Mouse (Mus musculus): ENCODE measurements around the gene Vti1b. TPM values are rescaled to one million over a fixed set of nuclear protein-coding genes. Genes with fewer than 3 reads are reported as not detected.
A peak's percentile ranks its signal among the peaks of the same experiment; 100 is the strongest.
"Not testable (repeated sequence)": the region's sequence is repeated elsewhere in the genome, so short reads cannot be mapped to it uniquely, and the experiment has no call there.

Vti1b gene
- 201 and 207 TPM in 2 replicates for polyA plus RNA-seq (2015; fragmentation: Nextera tagmentation; extraction: Ambion mirVana)

DNA sequence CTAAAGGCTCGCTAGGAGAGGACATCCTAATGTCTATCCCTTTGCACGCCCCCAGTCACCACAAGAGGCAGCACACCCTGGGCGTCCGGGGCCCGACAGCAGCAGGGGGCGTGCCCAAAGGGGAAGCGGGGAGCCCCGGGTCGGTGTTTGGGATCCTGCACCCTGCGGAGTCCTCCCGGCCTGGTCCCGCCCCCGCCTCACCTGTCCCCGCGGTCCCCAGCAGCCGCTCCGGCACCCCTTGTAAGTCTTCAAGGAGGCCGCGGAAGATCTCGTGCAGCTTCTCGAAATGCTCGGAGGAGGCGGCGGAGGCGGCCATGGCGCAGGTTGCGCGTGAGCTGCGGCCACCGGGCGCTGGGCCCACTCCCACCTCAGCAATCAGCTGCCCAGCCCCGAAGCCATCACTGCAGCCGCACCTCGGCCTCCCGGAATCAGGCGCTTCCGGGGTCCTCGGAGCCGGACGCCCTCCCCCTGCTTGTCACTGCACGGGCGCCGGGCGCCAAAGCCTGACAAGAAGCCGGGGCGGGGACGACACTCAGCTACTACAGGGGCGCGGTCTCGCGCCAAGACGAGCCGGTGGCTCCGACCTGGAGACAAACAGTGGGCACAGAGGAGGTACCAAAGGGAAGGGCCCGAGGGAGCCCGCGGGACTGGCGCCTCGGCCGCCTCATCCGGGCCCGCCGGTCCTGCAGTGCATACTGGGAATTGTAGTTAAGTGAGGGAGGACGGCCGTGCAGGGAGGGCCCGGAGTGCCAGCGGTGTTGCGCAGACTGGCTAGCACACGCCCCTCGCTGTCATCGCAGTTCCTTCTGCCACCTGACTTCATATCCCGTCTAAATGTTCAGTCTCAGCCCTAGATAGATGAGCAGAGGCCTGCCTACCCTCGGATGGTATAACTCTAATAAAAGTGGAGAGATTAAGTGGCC lies at the start of gene Vti1b:
Gene Vti1b, minus strand, starts transcription at position 649 of the 923 bp plus-strand sequence.
- Histone ChIP-seq H3K9ac (peak within 1 kb of the TSS; percentile 90), H3K36me3 (peaks cover 28% of the 10 kb centered on the region), H3K27me3 (no peaks in the 10 kb centered on the region), H3K4me1 (replicated peaks) (peaks cover 17% of the 10 kb centered on the region), H3K4me3 (peak within 1 kb of the TSS; percentile 96), H3K9me3 (no peaks in the 10 kb centered on the region), H3K4me2 (peak within 1 kb of the TSS; percentile 74), H3K27ac (replicated peaks) (peak within 1 kb of the TSS; percentile 96)
- peak; percentile 99 for ATAC-seq (ENCODE audit: low read depth)
- WGBS, result under 1% methylated on average over 73 of the region's 73 CpGs

DNA sequence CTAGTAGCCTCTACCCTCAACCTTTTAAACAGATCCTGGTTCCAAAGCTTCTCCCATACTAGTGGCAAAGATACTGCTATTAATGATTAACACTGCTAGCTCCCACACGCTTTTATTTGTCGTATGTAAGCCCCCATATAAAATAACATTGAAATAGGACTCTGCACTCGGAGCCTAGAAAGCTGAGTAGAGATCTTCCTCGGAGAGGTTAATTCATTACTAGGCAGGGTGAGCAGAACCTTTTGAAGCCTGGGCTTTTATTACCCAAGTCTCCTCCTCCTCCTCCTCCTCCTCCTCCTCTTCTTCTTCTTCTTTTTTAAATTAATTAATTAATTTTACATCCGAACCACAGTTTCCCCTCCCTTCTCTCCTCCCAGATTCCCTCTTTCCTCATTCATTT lies 45.0 kb upstream of the Vti1b start:
- H3K27me3 ChIP-seq, result no peaks in the 10 kb centered on the region
- no peak overlapping the region for H3K4me2 ChIP-seq
- H3K36me3 ChIP-seq, result no peaks in the 10 kb centered on the region
- 41% methylated on average over 5 of the region's 5 CpGs for WGBS
- H3K4me1 ChIP-seq (replicated peaks), result no peaks in the 10 kb centered on the region
- no peak overlapping the region for H3K4me3 ChIP-seq
- no peak overlapping the region for H3K27ac ChIP-seq (replicated peaks)
- H3K9me3 ChIP-seq, result no peaks in the 10 kb centered on the region
- no peak for ATAC-seq (ENCODE audit: low read depth)
- H3K9ac ChIP-seq, result no peak overlapping the region

DNA sequence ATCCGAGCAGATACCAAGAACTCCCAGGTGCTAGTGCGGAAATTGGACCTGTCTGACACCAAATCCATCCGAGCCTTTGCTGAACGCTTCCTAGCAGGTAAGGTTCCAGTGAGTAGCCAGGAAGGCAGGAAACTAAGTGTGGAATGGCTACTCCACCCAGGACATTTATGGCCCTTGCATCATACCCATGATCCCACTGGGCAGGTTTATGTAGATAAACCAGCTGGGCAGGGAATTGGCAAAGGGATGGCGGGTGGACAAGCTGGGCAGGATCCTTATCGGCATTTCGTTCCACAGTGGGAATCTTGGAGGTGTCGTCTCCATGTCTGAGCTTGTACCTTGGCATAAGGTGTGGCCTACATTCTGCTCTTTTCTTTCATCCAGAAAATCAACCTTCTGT lies 39.0 kb upstream of the Vti1b start:
- Histone ChIP-seq H3K4me1 (replicated peaks) (peaks cover 8% of the 10 kb centered on the region), H3K9ac (no peak overlapping the region), H3K36me3 (no peaks in the 10 kb centered on the region), H3K27me3 (no peaks in the 10 kb centered on the region), H3K4me3 (no peak overlapping the region), H3K4me2 (no peak overlapping the region), H3K27ac (replicated peaks) (no peak overlapping the region), H3K9me3 (no peaks in the 10 kb centered on the region)
- no peak for ATAC-seq (ENCODE audit: low read depth)
- WGBS, result 89% methylated on average over 8 of the region's 8 CpGs

- Histone ChIP-seq H3K9me3 (no peaks in the 10 kb centered on the region), H3K4me1 (replicated peaks) (peaks cover 8% of the 10 kb centered on the region), H3K27me3 (no peaks in the 10 kb centered on the region), H3K4me2 (peak within 1 kb of the TSS; percentile 66), H3K36me3 (no peaks in the 10 kb centered on the region), H3K9ac (peak within 1 kb of the TSS; percentile 58), H3K4me3 (peak within 1 kb of the TSS; percentile 38), H3K27ac (replicated peaks) (no peak within 1 kb of the TSS)
- peak; percentile 53; the same call in 1 of the 2 replicates for ATAC-seq (ENCODE audit: low read depth)
- 4% methylated on average over 13 of the region's 13 CpGs for WGBS
These were observed 36.4 kb upstream of the Vti1b start, which contains the start of gene Rdh12 for GRCm38 (mm10) chr12:79208703-79209464. TSS of gene Rdh12 (plus strand) at chr12:79208914.

DNA sequence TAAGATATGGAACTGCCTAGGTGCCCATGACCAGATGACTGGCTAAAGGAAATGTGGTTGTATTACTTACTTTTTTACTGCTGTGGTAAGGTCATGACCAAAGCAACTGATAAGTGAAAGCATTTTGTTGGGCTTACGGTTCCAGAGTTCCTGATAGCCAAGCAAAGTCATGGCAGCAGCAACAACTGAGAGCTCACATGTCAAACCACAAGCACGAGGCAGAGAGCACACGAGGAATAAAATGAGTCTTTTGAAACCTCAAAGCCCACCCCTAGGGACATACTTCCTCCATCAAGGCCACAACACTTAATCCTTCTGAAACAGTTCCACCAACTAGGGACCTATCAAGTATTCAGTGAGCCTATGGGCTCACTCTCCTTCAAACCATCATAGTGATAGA lies 29.4 kb upstream of the Vti1b start:
- Histone ChIP-seq H3K27ac (replicated peaks) (no peak overlapping the region), H3K36me3 (no peaks in the 10 kb centered on the region), H3K9ac (no peak overlapping the region), H3K4me2 (no peak overlapping the region), H3K4me1 (replicated peaks) (no peaks in the 10 kb centered on the region), H3K9me3 (no peaks in the 10 kb centered on the region), H3K4me3 (no peak overlapping the region), H3K27me3 (no peaks in the 10 kb centered on the region)
- no peak for ATAC-seq (ENCODE audit: low read depth)
- WGBS, result 74% methylated on average over 3 of the region's 3 CpGs

- Histone ChIP-seq H3K9ac (no peak overlapping the region), H3K4me2 (no peak overlapping the region), H3K4me1 (replicated peaks) (peaks cover under 1% of the 10 kb centered on the region; the same call in 1 of the 2 replicates), H3K4me3 (no peak overlapping the region), H3K27me3 (no peaks in the 10 kb centered on the region), H3K9me3 (no peaks in the 10 kb centered on the region), H3K36me3 (no peaks in the 10 kb centered on the region), H3K27ac (replicated peaks) (no peak overlapping the region)
- WGBS, result 90% methylated on average over 5 of the region's 5 CpGs
- ATAC-seq (ENCODE audit: low read depth), result no peak
These were observed 24.6 kb upstream of the Vti1b start for GRCm38 (mm10) chr12:79197105-79197504.

- no peak for ATAC-seq (ENCODE audit: low read depth)
- Histone ChIP-seq H3K4me3 (no peak overlapping the region), H3K36me3 (0 out of 2 replicates have a peak, but pooled peaks cover under 1% of the 10 kb centered on the region), H3K9me3 (no peaks in the 10 kb centered on the region), H3K4me2 (no peak overlapping the region), H3K27ac (replicated peaks) (no peak overlapping the region), H3K9ac (no peak overlapping the region), H3K27me3 (no peaks in the 10 kb centered on the region), H3K4me1 (replicated peaks) (peaks cover 23% of the 10 kb centered on the region)
- whole genome bisulfite sequencing, result 5% methylated on average over 3 of the region's 3 CpGs
These were observed 21.0 kb upstream of the Vti1b start for GRCm38 (mm10) chr12:79193441-79193840.

DNA sequence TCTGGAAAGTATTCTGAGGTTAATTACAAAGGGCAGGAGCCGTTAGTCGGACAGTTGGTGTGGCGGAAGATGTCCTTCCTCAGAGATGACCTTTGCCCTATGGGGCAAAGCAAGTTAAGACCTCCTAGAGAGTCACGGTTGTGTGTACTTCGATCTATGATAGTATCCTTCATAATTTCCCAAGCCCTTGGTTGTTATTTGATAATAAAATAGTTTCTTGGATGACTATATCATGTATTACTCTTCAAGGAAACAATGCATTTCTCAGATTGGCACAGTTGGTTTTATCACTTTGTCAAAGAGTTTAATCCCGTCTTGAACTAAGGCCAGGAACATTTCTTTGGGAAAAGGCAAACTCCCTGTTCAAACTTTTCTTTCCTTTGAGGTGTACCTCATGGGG lies 19.7 kb upstream of the Vti1b start, which contains the start of gene Rdh11:
Gene Rdh11, minus strand, starts transcription at position 101 of the 400 bp plus-strand sequence.
- ATAC-seq (ENCODE audit: low read depth), result no peak
- WGBS, result 64% methylated on average over 6 of the region's 6 CpGs
- Histone ChIP-seq H3K4me3 (peak within 1 kb of the TSS; percentile 53), H3K36me3 (peaks cover 13% of the 10 kb centered on the region), H3K4me1 (replicated peaks) (peaks cover 23% of the 10 kb centered on the region), H3K27me3 (no peaks in the 10 kb centered on the region), H3K9me3 (no peaks in the 10 kb centered on the region), H3K9ac (peak within 1 kb of the TSS; percentile 79), H3K27ac (replicated peaks) (peak within 1 kb of the TSS; percentile 75), H3K4me2 (peak within 1 kb of the TSS; percentile 86)

GRCm38 (mm10) chr12:79191701-79192100 lies 19.2 kb upstream of the Vti1b start:
- Histone ChIP-seq H3K4me1 (replicated peaks) (peaks cover 23% of the 10 kb centered on the region), H3K27ac (replicated peaks) (peak overlapping the region; percentile 75), H3K4me2 (peak overlapping the region; percentile 86), H3K27me3 (no peaks in the 10 kb centered on the region), H3K36me3 (peaks cover 18% of the 10 kb centered on the region), H3K9ac (peak overlapping the region; percentile 79), H3K9me3 (no peaks in the 10 kb centered on the region), H3K4me3 (peak overlapping the region; percentile 53)
- ATAC-seq (ENCODE audit: low read depth), result peak; percentile 82
- 7% methylated on average over 14 of the region's 14 CpGs for WGBS

- H3K9me3 ChIP-seq, result no peaks in the 10 kb centered on the region
- H3K4me1 ChIP-seq (replicated peaks), result peaks cover 23% of the 10 kb centered on the region
- peak overlapping the region; percentile 79 for H3K9ac ChIP-seq
- peaks cover 24% of the 10 kb centered on the region for H3K36me3 ChIP-seq
- peak overlapping the region; percentile 75 for H3K27ac ChIP-seq (replicated peaks)
- peak overlapping the region; percentile 86 for H3K4me2 ChIP-seq
- peak overlapping the region; percentile 53 for H3K4me3 ChIP-seq
- WGBS, result under 1% methylated on average over 18 of the region's 18 CpGs
- ATAC-seq (ENCODE audit: low read depth), result peak; percentile 93
- no peaks in the 10 kb centered on the region for H3K27me3 ChIP-seq
These were observed 18.6 kb upstream of the Vti1b start for GRCm38 (mm10) chr12:79190931-79191673.

GRCm38 (mm10) chr12:79185160-79185559 lies 12.7 kb upstream of the Vti1b start:
- 90% methylated on average over 5 of the region's 6 CpGs for WGBS
- peaks cover 10% of the 10 kb centered on the region for H3K4me1 ChIP-seq (replicated peaks)
- ATAC-seq (ENCODE audit: low read depth), result not testable (repeated sequence)

More at GRCm38 (mm10) chr12:79185160-79185559, 12.7 kb upstream of the Vti1b start:
- not testable (repeated sequence) for H3K27me3 ChIP-seq; H3K4me2 ChIP-seq; H3K9me3 ChIP-seq; H3K4me3 ChIP-seq; H3K9ac ChIP-seq; H3K27ac ChIP-seq (replicated peaks)
- H3K36me3 ChIP-seq, result peaks cover 80% of the 10 kb centered on the region
